Mouse (Mus musculus): ENCODE results near the gene Gm17268. TPM values are rescaled to one million over a fixed set of nuclear protein-coding genes. Genes with fewer than 3 reads are reported as not detected.

Gm17268 gene
- polyA plus RNA-seq, 1 experiment: not detected

DNA sequence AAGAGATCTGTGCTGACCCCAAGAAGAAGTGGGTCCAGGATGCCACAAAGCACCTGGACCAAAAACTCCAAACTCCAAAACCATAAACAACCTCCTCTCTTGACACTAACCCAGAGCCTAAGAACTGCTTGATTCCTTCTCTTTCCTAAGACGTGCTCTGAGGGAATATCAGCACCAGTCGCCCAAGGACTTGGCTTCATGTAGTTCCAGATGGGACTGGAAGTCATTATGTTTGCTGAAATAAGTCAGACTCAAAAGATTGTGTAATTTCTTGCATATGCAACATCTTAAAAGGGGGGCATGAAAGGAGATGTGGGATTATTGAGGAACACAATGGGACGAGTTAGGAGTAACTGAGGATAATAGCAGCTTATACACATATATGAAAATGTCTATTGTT is 23.9 kb upstream of the Gm17268 start:
- no peak overlapping the region for H3ac ChIP-seq (ENCODE audit: control insufficient read depth, insufficient read length, low read depth)
- no peaks in the 10 kb centered on the region for H3K79me2 ChIP-seq (ENCODE audit: control insufficient read depth, insufficient read depth)
- H3K27me3 ChIP-seq (ENCODE audit: control insufficient read depth, insufficient read depth, insufficient read length): no peaks in the 10 kb centered on the region
- H3K36me3 ChIP-seq (ENCODE audit: control insufficient read depth, insufficient read depth): no peaks in the 10 kb centered on the region
- no peak for TF ChIP-seq MAX (IDR thresholded peaks at IDR 0.05)
- TF ChIP-seq MYOD1 (IDR thresholded peaks at IDR 0.05; ENCODE audit: control insufficient read depth, insufficient read length, low read depth): no peak
- TF ChIP-seq USF1 (IDR thresholded peaks at IDR 0.05; ENCODE audit: low read depth): no peak
- no peak for TF ChIP-seq CTCF (IDR thresholded peaks at IDR 0.05; ENCODE audit: control insufficient read depth, insufficient read depth, insufficient read length)
- no peak for TF ChIP-seq FOSL1 (IDR thresholded peaks at IDR 0.05; ENCODE audit: insufficient read depth, low read length, poor library complexity, severe bottlenecking)
- TF ChIP-seq CEBPB (IDR thresholded peaks at IDR 0.05; ENCODE audit: low read depth): no peak
- no peak for TF ChIP-seq MYOG (IDR thresholded peaks at IDR 0.05; ENCODE audit: control insufficient read depth, extremely low read depth, insufficient read length)
- no peaks in the 10 kb centered on the region for H3K79me3 ChIP-seq (ENCODE audit: low read depth)
- no peak overlapping the region for H3K4me3 ChIP-seq (ENCODE audit: insufficient read depth, poor library complexity, severe bottlenecking)

GRCm38 (mm10) chr11:82057646-82058045 is 19.3 kb upstream of the Gm17268 start, which contains the start of gene Ccl11:
TSS of gene Ccl11 (plus strand) at chr11:82057823.
- H3K4me3 ChIP-seq (ENCODE audit: insufficient read depth, poor library complexity, severe bottlenecking): no peak within 1 kb of the TSS
- no peaks in the 10 kb centered on the region for H3K36me3 ChIP-seq (ENCODE audit: control insufficient read depth, insufficient read depth)
- H3ac ChIP-seq (ENCODE audit: control insufficient read depth, insufficient read length, low read depth): no peak within 1 kb of the TSS
- H3K79me2 ChIP-seq (ENCODE audit: control insufficient read depth, insufficient read depth): no peaks in the 10 kb centered on the region
- H3K79me3 ChIP-seq (ENCODE audit: low read depth): no peaks in the 10 kb centered on the region
- TF ChIP-seq CEBPB (IDR thresholded peaks at IDR 0.05; ENCODE audit: low read depth) (no peak), MAX (IDR thresholded peaks at IDR 0.05) (no peak), CTCF (IDR thresholded peaks at IDR 0.05; ENCODE audit: control insufficient read depth, insufficient read depth, insufficient read length) (no peak), MYOD1 (IDR thresholded peaks at IDR 0.05; ENCODE audit: control insufficient read depth, insufficient read length, low read depth) (no peak), USF1 (IDR thresholded peaks at IDR 0.05; ENCODE audit: low read depth) (no peak), FOSL1 (IDR thresholded peaks at IDR 0.05; ENCODE audit: insufficient read depth, low read length, poor library complexity, severe bottlenecking) (no peak), MYOG (IDR thresholded peaks at IDR 0.05; ENCODE audit: control insufficient read depth, extremely low read depth, insufficient read length) (no peak)
- H3K27me3 ChIP-seq (ENCODE audit: control insufficient read depth, insufficient read depth, insufficient read length): no peaks in the 10 kb centered on the region

DNA sequence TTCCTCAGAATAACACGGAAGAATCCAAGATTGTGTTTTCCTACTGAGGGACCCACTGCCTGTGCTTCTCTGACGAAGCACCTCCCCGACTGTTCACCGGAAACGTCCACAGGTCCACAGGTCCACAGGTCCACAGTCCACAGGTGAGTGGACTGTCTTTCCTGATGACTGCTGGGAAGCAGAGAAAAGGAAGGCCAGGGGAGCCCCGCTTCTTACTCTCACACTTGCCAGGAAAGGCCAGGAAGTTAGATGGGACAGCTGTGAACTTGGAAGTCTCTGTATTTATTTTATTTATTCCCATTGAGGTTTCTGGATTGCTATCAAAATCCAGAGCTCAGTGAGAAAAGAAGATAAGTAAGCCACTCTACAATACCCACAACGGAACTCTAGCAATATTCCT is 15.5 kb upstream of the Gm17268 start:
- Histone ChIP-seq H3K27me3 (ENCODE audit: control insufficient read depth, insufficient read depth, insufficient read length) (no peaks in the 10 kb centered on the region), H3K4me3 (ENCODE audit: insufficient read depth, poor library complexity, severe bottlenecking) (no peak overlapping the region), H3K36me3 (ENCODE audit: control insufficient read depth, insufficient read depth) (no peaks in the 10 kb centered on the region), H3K79me3 (ENCODE audit: low read depth) (no peaks in the 10 kb centered on the region), H3ac (ENCODE audit: control insufficient read depth, insufficient read length, low read depth) (no peak overlapping the region), H3K79me2 (ENCODE audit: control insufficient read depth, insufficient read depth) (no peaks in the 10 kb centered on the region)
- TF ChIP-seq CEBPB (IDR thresholded peaks at IDR 0.05; ENCODE audit: low read depth): no peak
- TF ChIP-seq MYOD1 (IDR thresholded peaks at IDR 0.05; ENCODE audit: control insufficient read depth, insufficient read length, low read depth): no peak
- TF ChIP-seq MYOG (IDR thresholded peaks at IDR 0.05; ENCODE audit: control insufficient read depth, extremely low read depth, insufficient read length): no peak
- TF ChIP-seq USF1 (IDR thresholded peaks at IDR 0.05; ENCODE audit: low read depth): no peak
- TF ChIP-seq MAX (IDR thresholded peaks at IDR 0.05): no peak
- no peak for TF ChIP-seq CTCF (IDR thresholded peaks at IDR 0.05; ENCODE audit: control insufficient read depth, insufficient read depth, insufficient read length)
- TF ChIP-seq FOSL1 (IDR thresholded peaks at IDR 0.05; ENCODE audit: insufficient read depth, low read length, poor library complexity, severe bottlenecking): no peak

- Histone ChIP-seq H3ac (ENCODE audit: control insufficient read depth, insufficient read length, low read depth) (no peak overlapping the region), H3K36me3 (ENCODE audit: control insufficient read depth, insufficient read depth) (peaks cover 10% of the 10 kb centered on the region), H3K79me2 (ENCODE audit: control insufficient read depth, insufficient read depth) (peaks cover 13% of the 10 kb centered on the region), H3K4me3 (ENCODE audit: insufficient read depth, poor library complexity, severe bottlenecking) (no peak overlapping the region), H3K79me3 (ENCODE audit: low read depth) (no peaks in the 10 kb centered on the region), H3K27me3 (ENCODE audit: control insufficient read depth, insufficient read depth, insufficient read length) (no peaks in the 10 kb centered on the region)
- TF ChIP-seq CTCF (IDR thresholded peaks at IDR 0.05; ENCODE audit: control insufficient read depth, insufficient read depth, insufficient read length) (peak; percentile 55), MYOD1 (IDR thresholded peaks at IDR 0.05; ENCODE audit: control insufficient read depth, insufficient read length, low read depth) (no peak), FOSL1 (IDR thresholded peaks at IDR 0.05; ENCODE audit: insufficient read depth, low read length, poor library complexity, severe bottlenecking) (no peak), MYOG (IDR thresholded peaks at IDR 0.05; ENCODE audit: control insufficient read depth, extremely low read depth, insufficient read length) (no peak), CEBPB (IDR thresholded peaks at IDR 0.05; ENCODE audit: low read depth) (no peak), MAX (IDR thresholded peaks at IDR 0.05) (no peak), USF1 (IDR thresholded peaks at IDR 0.05; ENCODE audit: low read depth) (peak; percentile 83)
Observed at GRCm38 (mm10) chr11:82047746-82048415, 9.5 kb upstream of the Gm17268 start.

DNA sequence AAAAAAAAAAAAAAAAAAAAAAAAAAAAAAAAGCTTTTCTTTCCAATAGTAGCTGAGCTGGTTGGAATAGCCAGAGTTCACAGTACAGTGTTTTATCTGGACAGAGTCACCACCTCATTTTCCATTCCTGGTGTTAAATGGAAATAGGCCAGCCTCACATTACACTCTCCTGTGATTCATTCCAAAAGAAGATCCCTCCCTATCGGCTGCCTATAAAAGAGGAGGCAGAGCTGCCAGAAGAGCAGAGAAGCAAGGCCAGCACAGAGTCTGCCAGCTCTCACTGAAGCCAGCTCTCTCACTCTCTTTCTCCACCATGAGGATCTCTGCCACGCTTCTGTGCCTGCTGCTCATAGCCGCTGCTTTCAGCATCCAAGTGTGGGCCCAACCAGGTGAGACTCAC is 7.1 kb upstream of the Gm17268 start, which contains the start of gene Ccl7:
TSS of gene Ccl7 (plus strand) at position 242 of the 400 bp plus-strand sequence.
- no peaks in the 10 kb centered on the region for H3K27me3 ChIP-seq (ENCODE audit: control insufficient read depth, insufficient read depth, insufficient read length)
- H3K36me3 ChIP-seq (ENCODE audit: control insufficient read depth, insufficient read depth): peaks cover 10% of the 10 kb centered on the region
- H3K79me2 ChIP-seq (ENCODE audit: control insufficient read depth, insufficient read depth): peaks cover 13% of the 10 kb centered on the region
- no peak within 1 kb of the TSS for H3K4me3 ChIP-seq (ENCODE audit: insufficient read depth, poor library complexity, severe bottlenecking)
- no peak within 1 kb of the TSS for H3ac ChIP-seq (ENCODE audit: control insufficient read depth, insufficient read length, low read depth)
- TF ChIP-seq FOSL1 (IDR thresholded peaks at IDR 0.05; ENCODE audit: insufficient read depth, low read length, poor library complexity, severe bottlenecking) (no peak), USF1 (IDR thresholded peaks at IDR 0.05; ENCODE audit: low read depth) (no peak)
- no peaks in the 10 kb centered on the region for H3K79me3 ChIP-seq (ENCODE audit: low read depth)

DNA sequence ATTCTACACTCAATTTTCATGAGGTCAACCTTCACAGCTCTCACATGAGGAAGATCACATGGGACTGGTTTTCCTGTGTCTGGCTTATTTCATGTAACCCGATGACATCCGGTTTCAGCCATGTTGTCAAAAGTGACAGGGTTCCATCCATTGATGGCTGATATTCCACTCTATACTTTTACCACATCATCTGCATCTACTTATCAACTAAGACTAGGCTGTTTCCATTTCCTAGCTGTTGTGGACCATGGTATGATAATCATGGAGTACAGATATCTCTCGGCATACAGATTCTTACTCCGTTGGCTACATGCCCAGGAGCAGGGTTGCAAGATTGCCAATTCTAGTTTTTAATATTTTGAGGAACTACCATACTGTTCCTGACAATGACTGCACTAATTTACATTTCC is 3.3 kb upstream of the Gm17268 start:
- Histone ChIP-seq H3K4me3 (ENCODE audit: insufficient read depth, poor library complexity, severe bottlenecking) (no peak overlapping the region), H3K79me2 (ENCODE audit: control insufficient read depth, insufficient read depth) (peaks cover 14% of the 10 kb centered on the region)
- no peak for TF ChIP-seq MYOG (IDR thresholded peaks at IDR 0.05; ENCODE audit: control insufficient read depth, extremely low read depth, insufficient read length)

More for the DNA sequence above, 3.3 kb upstream of the Gm17268 start:
- Histone ChIP-seq H3ac (ENCODE audit: control insufficient read depth, insufficient read length, low read depth) (no peak overlapping the region), H3K79me3 (ENCODE audit: low read depth) (peaks cover 1% of the 10 kb centered on the region), H3K36me3 (ENCODE audit: control insufficient read depth, insufficient read depth) (peaks cover 10% of the 10 kb centered on the region), H3K27me3 (ENCODE audit: control insufficient read depth, insufficient read depth, insufficient read length) (no peaks in the 10 kb centered on the region)
